Mouse (Mus musculus) testis, adult 2 months (tissue): Measurements from ENCODE around the gene Rab3gap1.

ENCODE experiments used
- CTCF ChIP-seq: fragments of 200-500 bp; IDR thresholded peaks from 2 replicates; pipeline ENCODE4 v1.5.1; 2012; ENCODE audit warnings: low read depth, mild to moderate bottlenecking, inconsistent platforms, low read length, moderate library complexity; ENCODE audit not compliant: control insufficient read depth, insufficient read depth, insufficient replicate concordance
- POLR2A ChIP-seq: fragments of 200-500 bp; IDR thresholded peaks from 2 replicates; pipeline ENCODE4 v1.6.1; 2012; ENCODE audit warnings: low read depth, mild to moderate bottlenecking, inconsistent platforms, low read length, moderate library complexity; ENCODE audit not compliant: control insufficient read depth

DNA sequence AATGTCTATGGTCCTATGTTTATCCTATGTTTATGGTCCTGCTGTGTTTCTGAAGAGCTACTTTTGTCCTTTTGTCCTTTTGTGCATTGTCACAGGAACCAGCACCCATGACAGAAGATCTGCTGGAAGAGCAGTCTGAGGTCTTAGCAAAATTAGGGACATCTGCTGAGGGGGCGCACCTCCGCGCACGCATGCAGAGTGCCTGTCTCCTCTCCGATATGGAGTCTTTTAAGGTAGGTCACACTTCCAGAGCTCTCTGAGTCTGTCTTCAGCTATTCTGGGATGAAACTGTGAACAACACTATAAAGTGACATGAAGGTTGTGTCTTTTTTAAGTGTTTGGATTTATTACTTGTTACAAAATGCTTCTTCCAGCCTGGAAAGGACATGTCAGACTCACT is 65.7 kb downstream of the Rab3gap1 start:
- TF ChIP-seq CTCF = no peak
- TF ChIP-seq POLR2A = no peak
